Mouse (Mus musculus): ENCODE results near the gene Dhdds.

DNA sequence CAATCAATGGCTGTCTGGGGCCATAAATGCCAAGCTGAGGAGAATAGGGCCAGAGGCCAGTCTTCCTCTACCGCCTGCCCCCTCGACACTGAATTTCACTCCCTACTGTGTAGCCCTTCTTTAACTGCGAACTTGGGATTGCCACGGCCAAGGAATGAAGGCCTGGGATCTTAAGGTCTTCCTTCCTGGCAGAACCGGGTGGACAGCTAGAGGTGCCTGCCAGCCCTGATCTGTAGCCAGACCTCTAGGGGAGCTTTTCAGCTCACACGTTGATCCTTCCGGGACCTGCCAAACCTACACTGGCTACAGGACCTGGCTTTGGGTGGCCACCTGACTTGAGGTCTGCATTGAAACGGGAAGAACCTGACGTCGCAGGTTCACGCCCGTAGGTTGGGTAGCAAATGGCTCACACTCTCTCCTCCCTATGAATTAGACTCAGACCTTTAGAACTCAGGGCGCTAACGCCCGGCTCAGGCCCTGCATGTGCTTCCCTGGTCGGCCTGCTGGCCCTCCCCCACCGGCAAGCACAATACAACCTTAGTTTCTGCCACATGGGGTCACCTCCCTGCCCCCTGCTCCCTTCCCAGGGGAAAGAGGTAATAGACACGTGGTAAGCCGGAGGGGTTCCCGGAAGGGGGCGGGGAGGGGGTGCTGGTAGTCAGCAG, 16.6 kb upstream of the Dhdds start:
- no peak for TF ChIP-seq POLR2A (IDR thresholded peaks at IDR 0.05; ENCODE audit: borderline replicate concordance, low read depth, low read length)
- TF ChIP-seq CTCF (IDR thresholded peaks at IDR 0.05; ENCODE audit: low read depth, low read length), result no peak

Measured in bone marrow macrophage, adult 2 months (primary cell).